Mouse (Mus musculus): ENCODE results near the gene Wwtr1. TPM values are rescaled to one million over a fixed set of nuclear protein-coding genes. Genes with fewer than 3 reads are reported as not detected.

Gene Wwtr1
- 10 to 100 TPM; 12.0 to 12.4 TPM for total RNA-seq (2021)
- long read RNA-seq, experiment 1, full-length matches to known transcripts: 15 of 24 reads
- long read RNA-seq, experiment 1, partial matches to known transcripts: 6 of 24 reads
- long read RNA-seq, experiment 1, other reads (novel, unspliced or antisense): 3 of 24 reads
- long read RNA-seq, experiment 2, full-length matches to known transcripts: 32 of 35 reads
- long read RNA-seq, experiment 2, partial matches to known transcripts: 2 of 35 reads
- long read RNA-seq, experiment 2, other reads (novel, unspliced or antisense): 1 of 35 reads

- TF ChIP-seq CTCF (IDR thresholded peaks at IDR 0.05): no peak
- intact Hi-C loops (cut with DNase I): loop anchor here (1.0 to 5.0 kb wide), 3 partner anchors 45 to 104 kb away; no protein-coding TSS in a partner anchor
Observed at GRCm38 (mm10) chr3:57575660-57576055, at the start of gene Wwtr1. Wwtr1 (minus strand) TSS chr3:57575910.

GRCm38 (mm10) chr3:57619718-57620117 is 44.0 kb upstream of the Wwtr1 start:
- no peak for DNase-seq (ENCODE audit: extremely low spot score in 1 of 2, low spot score in 2 of 2)
- no peak overlapping the region for H3K27ac ChIP-seq
- H3K4me3 ChIP-seq: no peak overlapping the region
- intact Hi-C loops (cut with DNase I): loop anchor here (2.0 kb wide), 1 partner anchor 43 kb away; no protein-coding TSS in a partner anchor
- peak; percentile 51 for TF ChIP-seq CTCF (IDR thresholded peaks at IDR 0.05)

More at GRCm38 (mm10) chr3:57575660-57576055, at the start of gene Wwtr1:
- Histone ChIP-seq H3K4me3 (peak within 1 kb of the TSS; percentile 70), H3K27ac (peak within 1 kb of the TSS; percentile 90)
- peak; percentile 57 to 70 for DNase-seq (ENCODE audit: extremely low spot score in 1 of 2, low spot score in 2 of 2)

GRCm38 (mm10) chr3:57615652-57616051 is 39.9 kb upstream of the Wwtr1 start:
- peak; percentile 47 for TF ChIP-seq CTCF (IDR thresholded peaks at IDR 0.05)
- intact Hi-C loops (cut with DNase I): no loop called here
- Histone ChIP-seq H3K27ac (no peak overlapping the region), H3K4me3 (no peak overlapping the region)
- no peak for DNase-seq (ENCODE audit: extremely low spot score in 1 of 2, low spot score in 2 of 2)

- DNase-seq (ENCODE audit: extremely low spot score in 1 of 2, low spot score in 2 of 2): no peak
- no peak for TF ChIP-seq CTCF (IDR thresholded peaks at IDR 0.05)
- Histone ChIP-seq H3K27ac (no peak overlapping the region), H3K4me3 (no peak overlapping the region)
- intact Hi-C loops (cut with DNase I): no loop called here
Observed at GRCm38 (mm10) chr3:57612430-57612997, 36.8 kb upstream of the Wwtr1 start.

GRCm38 (mm10) chr3:57611776-57612175 is 36.1 kb upstream of the Wwtr1 start:
- TF ChIP-seq CTCF (IDR thresholded peaks at IDR 0.05): no peak
- intact Hi-C loops (cut with DNase I): no loop called here

GRCm38 (mm10) chr3:57604618-57605015 is 28.9 kb upstream of the Wwtr1 start:
- no peak for TF ChIP-seq CTCF (IDR thresholded peaks at IDR 0.05)
- no peak for DNase-seq (ENCODE audit: extremely low spot score in 1 of 2, low spot score in 2 of 2)
- intact Hi-C loops (cut with DNase I): no loop called here
- H3K27ac ChIP-seq: no peak overlapping the region
- no peak overlapping the region for H3K4me3 ChIP-seq

More at GRCm38 (mm10) chr3:57611776-57612175, 36.1 kb upstream of the Wwtr1 start:
- Histone ChIP-seq H3K4me3 (no peak overlapping the region), H3K27ac (no peak overlapping the region)
- no peak for DNase-seq (ENCODE audit: extremely low spot score in 1 of 2, low spot score in 2 of 2)

- intact Hi-C loops (cut with DNase I): no loop called here
- Histone ChIP-seq H3K27ac (no peak overlapping the region), H3K4me3 (no peak overlapping the region)
- no peak for TF ChIP-seq CTCF (IDR thresholded peaks at IDR 0.05)
- no peak for DNase-seq (ENCODE audit: extremely low spot score in 1 of 2, low spot score in 2 of 2)
Observed at GRCm38 (mm10) chr3:57603891-57604617, 28.3 kb upstream of the Wwtr1 start.

GRCm38 (mm10) chr3:57602610-57603009 is 26.9 kb upstream of the Wwtr1 start:
- intact Hi-C loops (cut with DNase I): no loop called here
- no peak for TF ChIP-seq CTCF (IDR thresholded peaks at IDR 0.05)
- no peak overlapping the region for H3K27ac ChIP-seq
- no peak overlapping the region for H3K4me3 ChIP-seq
- DNase-seq (ENCODE audit: extremely low spot score in 1 of 2, low spot score in 2 of 2): no peak

- no peak overlapping the region for H3K27ac ChIP-seq
- DNase-seq (ENCODE audit: extremely low spot score in 1 of 2, low spot score in 2 of 2): no peak
- intact Hi-C loops (cut with DNase I): no loop called here
- H3K4me3 ChIP-seq: no peak overlapping the region
- TF ChIP-seq CTCF (IDR thresholded peaks at IDR 0.05): no peak
Observed at GRCm38 (mm10) chr3:57596566-57596965, 20.9 kb upstream of the Wwtr1 start.

- Histone ChIP-seq H3K27ac (no peak overlapping the region), H3K4me3 (no peak overlapping the region)
- no peak for TF ChIP-seq CTCF (IDR thresholded peaks at IDR 0.05)
- intact Hi-C loops (cut with DNase I): no loop called here
- no peak for DNase-seq (ENCODE audit: extremely low spot score in 1 of 2, low spot score in 2 of 2)
Observed at GRCm38 (mm10) chr3:57595506-57595905, 19.8 kb upstream of the Wwtr1 start.

- no peak overlapping the region for H3K27ac ChIP-seq
- intact Hi-C loops (cut with DNase I): no loop called here
Observed at GRCm38 (mm10) chr3:57585967-57586366, 10.3 kb upstream of the Wwtr1 start.

GRCm38 (mm10) chr3:57583533-57583932 is 7.8 kb upstream of the Wwtr1 start:
- DNase-seq (ENCODE audit: extremely low spot score in 1 of 2, low spot score in 2 of 2): no peak
- TF ChIP-seq CTCF (IDR thresholded peaks at IDR 0.05): no peak
- intact Hi-C loops (cut with DNase I): no loop called here
- Histone ChIP-seq H3K4me3 (no peak overlapping the region), H3K27ac (no peak overlapping the region)

More at GRCm38 (mm10) chr3:57585967-57586366, 10.3 kb upstream of the Wwtr1 start:
- H3K4me3 ChIP-seq: no peak overlapping the region
- TF ChIP-seq CTCF (IDR thresholded peaks at IDR 0.05): no peak
- DNase-seq (ENCODE audit: extremely low spot score in 1 of 2, low spot score in 2 of 2): no peak
